Mouse (Mus musculus) midbrain, postnatal 0 days (tissue): ENCODE data around the gene Akirin1. TPM values are rescaled to one million over a fixed set of nuclear protein-coding genes. Genes with fewer than 3 reads are reported as not detected.

ENCODE experiments used
- ATAC-seq: fragments of 200-750 bp; cut with Nextera tagmentation; 2 replicates; pipeline ENCODE4 v1.8.0; 2017; ENCODE audit warnings: moderate number of reproducible peaks, mild to moderate bottlenecking, moderate TSS enrichment, moderate library complexity; ENCODE audit not compliant: low FRiP score
- DNase-seq: peaks from one replicate; pipeline ENCODE4 v3.0.0-alpha.2; 2015; ENCODE audit warnings: low spot score
- H3K27ac ChIP-seq: fragments of 300-500 bp; sonication (generic); 2 replicates; pipeline ENCODE4 v1.5.1; 2014; ENCODE audit warnings: low read depth, mild to moderate bottlenecking, low read length, mixed read lengths
- H3K27me3 ChIP-seq: fragments of 300-500 bp; sonication (generic); 2 replicates; pipeline ENCODE4 v1.6.1; 2014; ENCODE audit warnings: low read length, control low read depth, mixed read lengths; ENCODE audit not compliant: insufficient read depth
- H3K36me3 ChIP-seq: fragments of 300-500 bp; sonication (generic); 2 replicates; pipeline ENCODE4 v1.6.1; 2014; ENCODE audit warnings: low read length, control low read depth, mixed read lengths; ENCODE audit not compliant: insufficient read depth
- H3K4me1 ChIP-seq: fragments of 300-500 bp; sonication (generic); 2 replicates; pipeline ENCODE4 v1.6.1; 2014; ENCODE audit warnings: mild to moderate bottlenecking, control low read depth, antibody characterized with exemption, low read length, mixed read lengths; ENCODE audit not compliant: insufficient read depth
- H3K4me2 ChIP-seq: fragments of 300-500 bp; sonication (generic); 2 replicates; pipeline ENCODE4 v1.6.1; 2014; ENCODE audit warnings: low read depth, mild to moderate bottlenecking, low read length, mixed read lengths; ENCODE audit not compliant: poor library complexity, severe bottlenecking
- H3K4me3 ChIP-seq: fragments of 300-500 bp; sonication (generic); 2 replicates; pipeline ENCODE4 v1.5.1; 2014; ENCODE audit warnings: low read depth, mild to moderate bottlenecking, low read length, moderate library complexity
- H3K9ac ChIP-seq: fragments of 300-500 bp; sonication (generic); replicated peaks from 2 replicates; pipeline ENCODE4 v1.6.1; 2014; ENCODE audit warnings: mild to moderate bottlenecking, low read length, moderate library complexity, mixed read lengths; ENCODE audit not compliant: poor library complexity, severe bottlenecking
- H3K9me3 ChIP-seq: fragments of 300-500 bp; sonication (generic); 2 replicates; pipeline ENCODE4 v1.6.1; 2016; ENCODE audit warnings: low read length, control low read depth
- CTCF ChIP-seq: IDR thresholded peaks from 2 replicates; pipeline ENCODE4 v1.5.1; 2016; ENCODE audit warnings: antibody characterized with exemption, mild to moderate bottlenecking
- WGBS: fragments of 180-500 bp; shearing (Covaris S2); extraction: QIAGEN DNeasy Blood & Tissue Kit; methylation state at CpG from one replicate; pipeline ENCODE4 v1.1.7; 2014; 5-methylcytosine and 5-hydroxymethylcytosine counted together
- polyA plus RNA-seq: library from polyadenylated mRNA; unstranded; fragments of >200 nt; fragmentation: Nextera tagmentation; extraction: Ambion mirVana; gene quantifications from 2 replicates; pipeline ENCODE4 v1.2.1, GENCODE M21; 2015
- total RNA-seq: library from RNA; depleted of rRNA; stranded (reverse); fragments of >200 nt; gene quantifications from 2 replicates; pipeline ENCODE4 v1.2.3, GENCODE M21; 2014

The Akirin1 gene
- total and polyA plus RNA-seq, 2 experiments from 2014 or later: 60.5 to 91.5 TPM

- no peaks in the 10 kb centered on the region for H3K9me3 ChIP-seq
- DNase-seq (no peak), ATAC-seq (no peak)
- H3K4me2 ChIP-seq: no peak overlapping the region
- 0 out of 2 replicates have a peak, but pooled peaks cover 2% of the 10 kb centered on the region for H3K4me1 ChIP-seq
- no peaks in the 10 kb centered on the region for H3K27me3 ChIP-seq
- H3K27ac ChIP-seq: no peak overlapping the region
- no peak overlapping the region for H3K9ac ChIP-seq
- no peak for TF ChIP-seq CTCF
- no peak overlapping the region for H3K4me3 ChIP-seq
- WGBS: 84% methylated on average over 1 of the region's 3 CpGs
- H3K36me3 ChIP-seq: peaks cover 5% of the 10 kb centered on the region; the same call in 1 of the 2 replicates
Observed at GRCm38 (mm10) chr4:123712431-123712830, 37.7 kb downstream of the Akirin1 start.

GRCm38 (mm10) chr4:123707340-123707739 is 42.8 kb downstream of the Akirin1 start:
- no peak for ATAC-seq
- Histone ChIP-seq H3K27ac (no peak overlapping the region), H3K4me2 (no peak overlapping the region), H3K4me3 (no peak overlapping the region), H3K9ac (no peak overlapping the region), H3K27me3 (no peaks in the 10 kb centered on the region), H3K9me3 (no peaks in the 10 kb centered on the region), H3K36me3 (no peaks in the 10 kb centered on the region), H3K4me1 (no peaks in the 10 kb centered on the region)
- no peak for TF ChIP-seq CTCF
- DNase-seq: no peak
- 90% methylated on average over 5 of the region's 5 CpGs for WGBS

- no peak overlapping the region for H3K4me3 ChIP-seq
- H3K36me3 ChIP-seq: no peaks in the 10 kb centered on the region
- no peaks in the 10 kb centered on the region for H3K4me1 ChIP-seq
- no peak for TF ChIP-seq CTCF
- H3K27ac ChIP-seq: no peak overlapping the region
- no peak overlapping the region for H3K9ac ChIP-seq
- no peaks in the 10 kb centered on the region for H3K27me3 ChIP-seq
- no peaks in the 10 kb centered on the region for H3K9me3 ChIP-seq
- DNase-seq (no peak), ATAC-seq (no peak)
- H3K4me2 ChIP-seq: no peak overlapping the region
- 93% methylated on average over 2 of the region's 2 CpGs for WGBS
Observed at GRCm38 (mm10) chr4:123705340-123705739, 44.8 kb downstream of the Akirin1 start.

- Histone ChIP-seq H3K4me2 (no peak overlapping the region), H3K27me3 (no peaks in the 10 kb centered on the region), H3K27ac (no peak overlapping the region), H3K9ac (no peak overlapping the region), H3K4me3 (no peak overlapping the region), H3K36me3 (no peaks in the 10 kb centered on the region), H3K9me3 (no peaks in the 10 kb centered on the region), H3K4me1 (no peaks in the 10 kb centered on the region)
- ATAC-seq (no peak), DNase-seq (no peak)
- WGBS: 83% methylated on average over 12 of the region's 12 CpGs
- TF ChIP-seq CTCF: no peak
Observed at GRCm38 (mm10) chr4:123693384-123693783, 56.8 kb downstream of the Akirin1 start.

- Histone ChIP-seq H3K4me2 (no peak overlapping the region), H3K27ac (no peak overlapping the region), H3K4me1 (no peaks in the 10 kb centered on the region), H3K36me3 (no peaks in the 10 kb centered on the region), H3K4me3 (no peak overlapping the region), H3K9ac (no peak overlapping the region), H3K9me3 (no peaks in the 10 kb centered on the region), H3K27me3 (no peaks in the 10 kb centered on the region)
- ATAC-seq (no peak), DNase-seq (no peak)
- TF ChIP-seq CTCF: no peak
- 89% methylated on average over 3 of the region's 3 CpGs for WGBS
Observed at GRCm38 (mm10) chr4:123692071-123692470, 58.1 kb downstream of the Akirin1 start.

- 78% methylated on average over 10 of the region's 10 CpGs for WGBS
Observed at GRCm38 (mm10) chr4:123690311-123690710, 59.8 kb downstream of the Akirin1 start.

More at GRCm38 (mm10) chr4:123690311-123690710, 59.8 kb downstream of the Akirin1 start:
- Histone ChIP-seq H3K4me1 (peaks cover under 1% of the 10 kb centered on the region; the same call in 1 of the 2 replicates), H3K27ac (no peak overlapping the region), H3K9ac (no peak overlapping the region), H3K4me2 (no peak overlapping the region), H3K4me3 (no peak overlapping the region), H3K27me3 (no peaks in the 10 kb centered on the region), H3K9me3 (no peaks in the 10 kb centered on the region), H3K36me3 (no peaks in the 10 kb centered on the region)
- TF ChIP-seq CTCF: no peak
- ATAC-seq (no peak), DNase-seq (no peak)
